ENCODE assay signal across 1 mouse cellular context in the genomic region with DNA sequence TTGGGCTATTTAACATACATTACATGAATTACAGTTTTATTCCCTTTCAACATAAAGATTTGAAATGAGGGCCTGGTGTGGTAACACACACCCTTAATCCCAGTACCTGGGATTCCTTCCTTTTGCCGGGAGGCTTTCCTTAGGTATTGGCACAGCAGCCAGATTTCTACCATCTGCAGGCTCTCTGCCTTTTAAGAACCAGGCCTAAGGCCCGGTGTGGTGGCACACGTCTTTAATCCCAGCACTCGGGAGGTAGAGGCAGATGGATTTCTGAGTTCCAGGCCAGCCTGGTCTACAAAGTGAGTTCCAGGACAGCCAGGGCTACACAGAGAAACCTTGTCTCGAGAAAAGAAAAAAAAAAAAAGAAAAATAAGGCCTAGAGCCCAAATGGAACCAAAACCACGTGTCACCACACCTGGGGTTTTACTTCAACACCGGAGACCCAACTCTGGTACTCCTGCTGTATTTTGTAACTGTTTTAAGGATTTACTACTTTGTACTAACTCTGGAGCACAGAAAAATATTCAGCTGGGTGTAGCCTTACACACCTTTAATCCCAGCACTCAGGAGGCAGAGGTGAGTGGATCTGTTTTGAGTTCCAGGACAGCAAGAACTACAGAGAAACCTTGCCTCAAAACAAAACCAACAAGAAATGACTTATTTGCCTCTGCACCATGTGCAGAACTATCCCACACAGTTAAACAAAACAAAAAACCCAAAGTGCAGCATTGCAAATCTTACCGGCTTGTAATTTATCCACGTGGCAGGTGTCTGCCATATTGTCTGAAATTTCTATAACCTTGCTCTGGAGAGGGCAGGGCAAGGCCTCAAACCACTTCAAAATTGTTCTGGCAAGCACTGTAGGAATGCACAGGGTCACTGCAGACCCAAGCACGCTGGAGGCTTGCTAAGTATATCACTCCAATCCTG.
TF ChIP-seq lines count a peak whose summit lies in the region.

No protein-coding gene starts in this region.

TF ChIP-seq in MEL, 35 proteins besides CTCF, POLR2A, EP300 and RAD21 (continued from another document):
- TF ChIP-seq SIN3A (IDR thresholded peaks at IDR 0.05; ENCODE audit: low read length) (peak; percentile 19; the same call in 1 of the 2 replicates), MXI1 (IDR thresholded peaks at IDR 0.05; ENCODE audit: low read depth, low read length) (peak; percentile 86), NRF1 (IDR thresholded peaks at IDR 0.05; ENCODE audit: insufficient read depth, low read depth, low read length, poor library complexity, severe bottlenecking) (no peak), GATA1 (IDR thresholded peaks at IDR 0.05; ENCODE audit: low read depth, low read length) (no peak), ZKSCAN1 (IDR thresholded peaks at IDR 0.05; ENCODE audit: low read depth, low read length) (no peak), POLR2AphosphoS2 (IDR thresholded peaks at IDR 0.05; ENCODE audit: low read length) (peak; percentile 68; the same call in 1 of the 2 replicates), CHD1 (IDR thresholded peaks at IDR 0.05; ENCODE audit: low read depth, low read length) (peak; percentile 82; the same call in 1 of the 2 replicates), BHLHE40 (IDR thresholded peaks at IDR 0.05; ENCODE audit: borderline replicate concordance, low read depth, low read length) (no peak), ETS1 (IDR thresholded peaks at IDR 0.05; ENCODE audit: low read depth, low read length) (0 out of 2 replicates have a peak, but pooled peaks have one; percentile 15), MAX (IDR thresholded peaks at IDR 0.05; ENCODE audit: low read length) (peak; percentile 53; the same call in 1 of the 2 replicates)
